Mouse (Mus musculus) embryonic facial prominence, embryonic 14.5 days (tissue): ENCODE data around the gene Ldlrap1. TPM values are rescaled to one million over a fixed set of nuclear protein-coding genes. Genes with fewer than 3 reads are reported as not detected.
A peak's percentile ranks its signal among the peaks of the same experiment; 100 is the strongest.

ENCODE experiments used
- ATAC-seq: fragments of 200-750 bp; cut with Nextera tagmentation; 2 replicates; pipeline ENCODE4 v1.8.0; 2017; ENCODE audit warnings: low read depth, moderate number of reproducible peaks, moderate TSS enrichment
- DNase-seq: peaks from one replicate; pipeline ENCODE4 v3.0.0-alpha.2; 2015; ENCODE audit warnings: low spot score
- H3K27ac ChIP-seq: fragments of 300-500 bp; sonication (generic); replicated peaks from 2 replicates; pipeline ENCODE4 v1.5.1; 2014; ENCODE audit warnings: low read depth, mild to moderate bottlenecking, low read length, moderate library complexity
- H3K27me3 ChIP-seq: fragments of 300-500 bp; sonication (generic); replicated peaks from 2 replicates; pipeline ENCODE4 v1.6.1; 2014; ENCODE audit warnings: low read length; ENCODE audit not compliant: control insufficient read depth, insufficient read depth
- H3K36me3 ChIP-seq: fragments of 300-500 bp; sonication (generic); 2 replicates; pipeline ENCODE4 v1.6.1; 2014; ENCODE audit warnings: low read length, mixed read lengths; ENCODE audit not compliant: control insufficient read depth, insufficient read depth
- H3K4me1 ChIP-seq: fragments of 300-500 bp; sonication (generic); 2 replicates; pipeline ENCODE4 v1.6.1; 2014; ENCODE audit warnings: antibody characterized with exemption, low read length; ENCODE audit not compliant: control insufficient read depth, insufficient read depth
- H3K4me2 ChIP-seq: fragments of 300-500 bp; sonication (generic); 2 replicates; pipeline ENCODE4 v1.6.1; 2014; ENCODE audit warnings: low read depth, mild to moderate bottlenecking, low read length, moderate library complexity, mixed read lengths
- H3K4me3 ChIP-seq: fragments of 300-500 bp; sonication (generic); 2 replicates; pipeline ENCODE4 v1.5.1; 2014; ENCODE audit warnings: low read depth, mild to moderate bottlenecking, low read length
- H3K9ac ChIP-seq: fragments of 300-500 bp; sonication (generic); 2 replicates; pipeline ENCODE4 v1.6.1; 2014; ENCODE audit warnings: low read depth, mild to moderate bottlenecking, low read length, moderate library complexity, mixed read lengths
- H3K9me3 ChIP-seq: fragments of 300-500 bp; sonication (generic); 2 replicates; pipeline ENCODE4 v1.6.1; 2016; ENCODE audit warnings: low read length; ENCODE audit not compliant: control insufficient read depth
- WGBS: fragments of 180-500 bp; shearing (Covaris S2); extraction: QIAGEN DNeasy Blood & Tissue Kit; methylation state at CpG from one replicate; pipeline ENCODE4 v1.1.7; 2014; 5-methylcytosine and 5-hydroxymethylcytosine counted together
- polyA plus RNA-seq: library from polyadenylated mRNA; unstranded; fragments of >200 nt; fragmentation: Nextera tagmentation; extraction: Ambion mirVana; gene quantifications from 2 replicates; pipeline ENCODE4 v1.2.1, GENCODE M21; 2014

Ldlrap1 gene
- polyA plus RNA-seq, 1 experiment from 2014 or later: 22.9 TPM

DNA sequence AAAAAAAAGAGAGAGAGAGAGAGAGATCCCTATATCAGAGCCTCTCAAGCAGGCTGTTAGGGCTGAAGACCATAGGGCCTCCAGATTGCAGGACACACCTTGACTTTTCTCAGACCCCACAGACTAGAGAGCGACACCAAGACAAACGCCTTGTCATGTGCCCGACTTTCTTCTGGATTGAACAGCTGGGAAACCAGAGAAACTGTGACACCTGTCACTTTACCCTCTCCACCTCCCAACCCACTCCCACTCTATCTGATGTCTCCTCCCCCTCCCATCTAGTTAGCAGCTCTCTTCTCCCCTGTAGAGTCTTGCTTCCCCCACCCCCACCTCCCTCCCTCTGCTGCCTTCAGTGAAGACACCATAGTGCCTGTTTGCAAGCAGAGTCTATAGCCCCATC lies 28.3 kb downstream of the Ldlrap1 start:
- DNase-seq (no peak), ATAC-seq (no peak)
- H3K27ac ChIP-seq: no peak overlapping the region
- WGBS: 70% methylated on average over 3 of the region's 3 CpGs
- no peaks in the 10 kb centered on the region for H3K9me3 ChIP-seq
- peaks cover 34% of the 10 kb centered on the region for H3K4me1 ChIP-seq
- H3K4me2 ChIP-seq: no peak overlapping the region
- no peak overlapping the region for H3K4me3 ChIP-seq
- no peaks in the 10 kb centered on the region for H3K27me3 ChIP-seq
- H3K9ac ChIP-seq: no peak overlapping the region
- 0 out of 2 replicates have a peak, but pooled peaks cover 3% of the 10 kb centered on the region for H3K36me3 ChIP-seq

DNA sequence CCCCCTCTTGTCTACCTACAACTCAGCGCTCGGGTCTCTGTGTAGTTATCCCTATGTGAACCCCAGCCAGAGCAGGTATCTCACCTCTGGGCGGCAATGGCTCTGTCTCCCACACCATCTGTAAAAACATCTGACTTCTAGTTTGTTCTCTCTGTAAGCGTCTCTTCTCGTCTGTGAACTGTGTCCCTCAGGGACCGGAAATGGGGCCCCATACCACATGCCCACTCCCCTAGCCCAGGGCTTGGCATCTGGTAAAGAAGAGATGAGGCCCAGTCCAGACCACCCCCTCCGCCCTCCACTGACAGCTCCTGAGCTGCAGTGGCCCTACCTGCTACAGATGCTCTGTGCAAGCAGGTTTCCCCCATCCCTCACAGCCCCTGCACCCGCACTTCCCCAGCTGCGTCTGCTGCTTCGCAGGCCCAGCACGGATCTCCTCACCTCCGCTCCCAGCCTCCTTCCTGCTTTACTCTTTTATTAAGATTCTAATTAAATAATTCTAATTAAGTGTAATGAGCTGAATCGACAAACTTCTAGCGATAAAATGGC lies 30.4 kb downstream of the Ldlrap1 start:
- DNase-seq (no peak), ATAC-seq (no peak)
- H3K9me3 ChIP-seq: no peaks in the 10 kb centered on the region
- H3K27ac ChIP-seq: no peak overlapping the region
- no peaks in the 10 kb centered on the region for H3K27me3 ChIP-seq
- no peak overlapping the region for H3K9ac ChIP-seq
- no peak overlapping the region for H3K4me2 ChIP-seq
- no peak overlapping the region for H3K4me3 ChIP-seq
- WGBS: 47% methylated on average over 14 of the region's 14 CpGs
- peaks cover 41% of the 10 kb centered on the region for H3K4me1 ChIP-seq
- 0 out of 2 replicates have a peak, but pooled peaks cover 2% of the 10 kb centered on the region for H3K36me3 ChIP-seq

DNA sequence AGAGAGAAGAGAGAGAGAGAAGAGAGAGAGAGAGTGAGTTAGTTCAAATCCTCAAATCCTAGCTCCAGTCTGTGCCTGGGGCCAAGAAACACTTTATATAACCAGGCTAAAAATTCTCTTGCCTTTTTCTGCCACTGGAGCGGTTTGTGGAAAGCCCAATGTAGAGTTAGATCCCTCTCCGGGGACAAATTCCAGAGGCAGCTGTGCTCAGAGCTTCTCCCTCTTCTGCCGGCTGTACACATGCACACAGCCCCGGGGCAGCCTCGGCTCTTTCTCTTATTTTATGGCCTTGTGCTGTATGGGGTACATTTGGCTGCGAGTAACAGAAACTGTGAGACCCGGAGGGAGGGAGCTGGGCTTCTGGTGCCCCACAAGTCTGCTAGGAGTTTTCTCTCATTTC lies 31.7 kb downstream of the Ldlrap1 start:
- peak overlapping the region; percentile 55 for H3K27ac ChIP-seq
- peaks cover 46% of the 10 kb centered on the region for H3K4me1 ChIP-seq
- WGBS: 28% methylated on average over 7 of the region's 7 CpGs
- H3K9me3 ChIP-seq: no peaks in the 10 kb centered on the region
- no peak overlapping the region for H3K9ac ChIP-seq
- no peak for ATAC-seq
- no peak overlapping the region for H3K4me2 ChIP-seq
- H3K4me3 ChIP-seq: no peak overlapping the region
- H3K27me3 ChIP-seq: no peaks in the 10 kb centered on the region
- DNase-seq: peak; percentile 77
- H3K36me3 ChIP-seq: no peaks in the 10 kb centered on the region

DNA sequence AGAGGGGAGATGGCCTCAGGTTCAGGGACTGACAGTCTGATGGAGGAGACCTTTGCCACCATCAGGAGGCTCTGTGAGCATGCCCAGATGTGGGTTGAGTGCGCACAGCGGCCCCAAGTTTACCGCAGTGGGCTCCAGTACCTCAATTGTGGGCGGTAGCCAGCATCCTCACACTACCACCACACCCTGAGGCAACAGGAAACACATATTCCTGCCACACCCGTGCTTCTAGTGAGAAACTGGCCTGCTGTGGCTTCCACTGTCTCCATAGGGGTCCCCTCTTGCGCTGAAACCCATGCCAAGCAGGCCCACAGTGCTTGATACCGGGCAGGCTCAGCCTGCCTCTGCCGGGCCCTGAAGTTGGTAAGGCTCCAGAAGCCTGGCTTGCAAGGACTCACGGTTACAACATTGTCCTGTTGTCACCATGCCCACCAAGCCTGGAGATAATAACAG lies 33.2 kb downstream of the Ldlrap1 start:
- DNase-seq: peak; percentile 70
- Histone ChIP-seq H3K36me3 (no peaks in the 10 kb centered on the region), H3K27ac (peak overlapping the region; percentile 62), H3K4me2 (no peak overlapping the region), H3K4me3 (no peak overlapping the region), H3K9ac (no peak overlapping the region), H3K27me3 (no peaks in the 10 kb centered on the region), H3K9me3 (no peaks in the 10 kb centered on the region), H3K4me1 (peaks cover 57% of the 10 kb centered on the region)
- ATAC-seq: peak; percentile 23; the same call in 1 of the 2 replicates
- WGBS: 46% methylated on average over 9 of the region's 9 CpGs

DNA sequence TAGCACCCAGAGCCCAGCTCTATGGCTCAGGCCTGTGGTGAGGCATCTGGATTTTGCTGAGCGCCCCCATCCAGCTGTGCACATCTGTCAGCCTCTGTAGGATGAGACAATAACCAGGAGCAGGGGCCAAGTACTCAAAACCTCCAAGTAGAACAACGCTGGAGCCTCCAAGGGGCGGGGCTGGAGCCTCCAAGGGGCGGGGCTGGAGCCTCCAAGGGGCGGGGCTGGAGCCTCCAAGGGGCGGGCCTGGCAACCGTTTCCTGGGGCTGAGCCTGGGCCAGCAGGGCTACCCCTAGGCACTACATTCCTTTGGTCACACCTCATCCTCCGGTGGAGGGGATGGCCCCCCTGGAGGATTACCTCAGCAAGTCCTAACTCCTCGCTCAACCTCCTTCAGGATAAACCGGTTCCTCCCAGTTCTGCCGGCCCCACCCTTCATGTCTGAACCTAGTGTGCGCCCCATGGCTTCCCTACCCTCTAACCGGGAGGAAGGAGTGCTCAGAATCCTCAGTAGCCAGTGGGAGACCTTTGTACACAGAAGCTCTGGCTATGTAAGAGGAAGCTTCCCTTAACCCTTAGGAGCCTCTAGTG lies 33.7 kb downstream of the Ldlrap1 start:
- WGBS: 10% methylated on average over 11 of the region's 13 CpGs
- peaks cover 58% of the 10 kb centered on the region for H3K4me1 ChIP-seq

DNA sequence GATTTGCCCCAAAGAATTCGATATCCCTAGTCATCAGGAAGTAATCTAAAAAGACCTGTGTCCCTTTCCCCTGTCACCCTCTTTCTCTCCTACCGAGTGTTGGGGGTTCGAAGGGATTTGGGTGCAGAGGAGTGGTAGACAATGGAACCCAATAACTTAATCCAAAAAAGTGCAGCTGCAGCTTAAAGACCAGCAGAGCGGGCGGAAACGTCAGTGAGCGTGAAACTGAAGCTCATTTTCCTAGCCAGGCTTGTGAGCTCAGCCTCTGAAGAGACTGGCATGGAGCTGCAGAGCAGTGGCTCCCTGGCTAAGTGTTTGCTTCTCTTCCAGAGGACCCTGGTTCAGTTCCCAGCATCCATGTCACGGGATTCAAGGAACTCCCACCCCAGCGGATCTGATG lies 34.5 kb downstream of the Ldlrap1 start:
- H3K27ac ChIP-seq: peak overlapping the region; percentile 40; the same call in 1 of the 2 replicates
- 47% methylated on average over 9 of the region's 9 CpGs for WGBS
- peaks cover 58% of the 10 kb centered on the region for H3K4me1 ChIP-seq

More for the DNA sequence above, 33.7 kb downstream of the Ldlrap1 start:
- DNase-seq (peak; percentile 93), ATAC-seq (peak; percentile 88)
- H3K27ac ChIP-seq: peak overlapping the region; percentile 62
- H3K36me3 ChIP-seq: no peaks in the 10 kb centered on the region
- no peak overlapping the region for H3K4me3 ChIP-seq
- H3K27me3 ChIP-seq: no peaks in the 10 kb centered on the region
- no peak overlapping the region for H3K9ac ChIP-seq
- no peaks in the 10 kb centered on the region for H3K9me3 ChIP-seq
- peak overlapping the region; percentile 4; the same call in 1 of the 2 replicates for H3K4me2 ChIP-seq

DNA sequence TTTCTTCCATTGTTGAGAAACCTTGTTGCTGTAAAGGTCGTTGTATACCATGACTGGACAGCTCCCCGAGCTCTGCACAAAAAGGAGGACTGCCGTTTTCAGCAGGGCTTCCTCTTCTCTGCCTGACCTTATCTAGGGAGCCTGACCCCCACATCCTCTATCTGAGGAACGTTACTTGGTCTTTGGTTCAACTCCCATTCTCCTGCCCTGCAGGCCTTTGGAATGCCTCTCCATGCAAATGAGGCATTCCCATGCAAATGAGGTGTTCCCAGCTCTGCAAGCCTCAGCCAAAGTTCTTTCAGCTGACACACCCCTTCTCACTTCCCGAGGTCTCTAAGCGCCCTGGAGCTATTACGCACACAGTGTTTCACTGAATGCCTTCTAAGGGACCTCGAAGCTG lies 37.7 kb downstream of the Ldlrap1 start:
- H3K9me3 ChIP-seq: no peaks in the 10 kb centered on the region
- no peak overlapping the region for H3K4me2 ChIP-seq
- ATAC-seq: no peak
- 7% methylated on average over 8 of the region's 8 CpGs for WGBS
- H3K27me3 ChIP-seq: no peaks in the 10 kb centered on the region
- H3K27ac ChIP-seq: no peak overlapping the region
- H3K9ac ChIP-seq: no peak overlapping the region
- no peaks in the 10 kb centered on the region for H3K36me3 ChIP-seq
- peaks cover 37% of the 10 kb centered on the region for H3K4me1 ChIP-seq
- no peak overlapping the region for H3K4me3 ChIP-seq
- DNase-seq: peak; percentile 72

More for the DNA sequence above, 34.5 kb downstream of the Ldlrap1 start:
- ATAC-seq: no peak
- Histone ChIP-seq H3K9ac (no peak overlapping the region), H3K4me3 (no peak overlapping the region), H3K9me3 (no peaks in the 10 kb centered on the region), H3K27me3 (no peaks in the 10 kb centered on the region), H3K4me2 (no peak overlapping the region), H3K36me3 (no peaks in the 10 kb centered on the region)
- DNase-seq: peak; percentile 71

DNA sequence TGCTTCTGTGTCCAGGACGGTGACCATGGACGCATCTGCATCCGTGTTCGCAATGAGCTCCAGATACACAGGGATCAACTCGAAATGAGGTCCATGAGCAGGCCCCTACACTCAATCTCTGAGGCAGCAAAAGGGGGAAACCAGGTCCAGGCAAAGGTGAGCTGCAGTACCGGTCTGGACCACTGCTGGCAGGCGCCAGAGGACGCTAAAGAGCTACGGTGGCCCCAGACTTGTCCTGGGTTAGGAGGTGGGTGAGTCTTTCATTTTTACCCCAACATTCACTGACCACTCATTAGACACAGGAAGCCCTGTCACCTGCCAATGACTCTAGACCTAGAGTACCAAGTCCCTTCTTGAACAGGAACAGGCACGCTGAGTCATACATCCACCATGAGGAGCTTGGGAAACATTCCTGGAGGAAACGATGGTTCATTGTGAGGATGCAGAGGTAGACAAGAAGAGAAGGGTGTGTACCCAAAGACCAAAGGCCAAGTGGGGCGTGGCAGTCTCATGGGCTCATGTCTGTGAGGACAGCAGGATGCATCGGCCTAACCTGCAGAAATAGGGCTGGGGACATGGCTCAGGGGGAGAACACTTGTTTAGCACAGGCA lies 42.0 kb downstream of the Ldlrap1 start:
- Histone ChIP-seq H3K27me3 (no peaks in the 10 kb centered on the region), H3K4me3 (no peak overlapping the region), H3K9ac (no peak overlapping the region), H3K4me2 (no peak overlapping the region), H3K9me3 (no peaks in the 10 kb centered on the region), H3K27ac (no peak overlapping the region), H3K4me1 (peaks cover 12% of the 10 kb centered on the region), H3K36me3 (no peaks in the 10 kb centered on the region)
- 72% methylated on average over 13 of the region's 13 CpGs for WGBS
- ATAC-seq: no peak
- no peak for DNase-seq
